ENCODE assay signal across 24 mouse cellular contexts in genomic region chr2:28064339-28065080, GRCm38 (mm10). TPM values are rescaled to one million over a fixed set of nuclear protein-coding genes. Genes with fewer than 3 reads are reported as not detected.
DNase-seq lines count a peak whose midpoint lies in the region; ATAC-seq lines count a peak whose summit lies in the region.
"Had no signal": no experiment of that assay in that cellular context is flagged by ENCODE, and none has a peak within 500 bp of the region (broad histone marks: within the 10 kb centered on the region; RNA-seq: fewer than 3 reads in every experiment).

No protein-coding gene starts in this region.

- no peak for DNase-seq in heart, adult 9 months (ENCODE audit: low spot score in 2 of 2)
- DNase-seq in MEL-GATA-1-ER (ENCODE audit: extremely low read depth, low read depth) (peak; percentile 95), liver (peak; percentile 83)
- no peak for DNase-seq in right cerebral cortex, postnatal 4 days
- DNase-seq in adrenal gland, adult 2 months, result no peak
- DNase-seq: adrenal gland, adult 8-10 months; cerebellum, postnatal 10 days; gastrocnemius, postnatal 36 days; kidney, adult 18-20 months; kidney, postnatal 4 days; right cerebral cortex, postnatal 25 days; thymus, postnatal 14 days had no signal

- no peak overlapping the region for H3K4me3 ChIP-seq in heart, embryonic 11.5 days (ENCODE audit: low read depth, low read length)
- H3K4me3 ChIP-seq: forebrain, embryonic 12.5 days; hindbrain, embryonic 15.5 days; limb, embryonic 12.5 days; midbrain, embryonic 10.5 days; neural tube, embryonic 13.5 days had no signal

- peak overlapping the region; percentile 68 for H3K27ac ChIP-seq in heart, embryonic 11.5 days (ENCODE audit: low read depth, low read length)
- H3K27ac ChIP-seq: forebrain, embryonic 12.5 days; hindbrain, embryonic 15.5 days; limb, embryonic 12.5 days; midbrain, embryonic 10.5 days; neural tube, embryonic 13.5 days had no signal

- no peaks in the 10 kb centered on the region for H3K27me3 ChIP-seq in heart, embryonic 11.5 days (ENCODE audit: control insufficient read depth, insufficient read depth, low read length)
- H3K27me3 ChIP-seq: forebrain, embryonic 12.5 days; hindbrain, embryonic 15.5 days; limb, embryonic 12.5 days; neural tube, embryonic 13.5 days had no signal

- no peaks in the 10 kb centered on the region for H3K36me3 ChIP-seq in heart, embryonic 11.5 days (ENCODE audit: control insufficient read depth, insufficient read depth, low read length)
- H3K36me3 ChIP-seq: forebrain, embryonic 12.5 days; hindbrain, embryonic 15.5 days; limb, embryonic 12.5 days; midbrain, embryonic 10.5 days; neural tube, embryonic 13.5 days had no signal

- peak; percentile 67 for ATAC-seq in heart, embryonic 11.5 days (replicated peaks; ENCODE audit: insufficient number of reproducible peaks, low FRiP score, low TSS enrichment)
- ATAC-seq in megakaryocyte-erythroid progenitor cell, adult 5-6 weeks (replicated peaks; ENCODE audit: low FRiP score, low TSS enrichment, poor library complexity, severe bottlenecking), result peak; percentile 71
- ATAC-seq in cerebellum, adult (ENCODE audit: insufficient number of reproducible peaks, low FRiP score, low TSS enrichment), result no peak
- ATAC-seq: lung, postnatal 0 days had no signal

- WGBS in heart, embryonic 11.5 days (ENCODE audit: insufficient replicate concordance), result 62% methylated on average over 7 of the region's 7 CpGs

- H3K4me2 ChIP-seq in heart, embryonic 11.5 days, result no peak overlapping the region
- H3K4me2 ChIP-seq: forebrain, embryonic 12.5 days; hindbrain, embryonic 15.5 days; limb, embryonic 12.5 days; neural tube, embryonic 13.5 days had no signal

- H3K9ac ChIP-seq in heart, embryonic 11.5 days (ENCODE audit: low read depth, low read length), result 0 out of 2 replicates have a peak overlapping the region, but pooled peaks have one; percentile 1
- H3K9ac ChIP-seq: forebrain, embryonic 12.5 days; hindbrain, embryonic 15.5 days; limb, embryonic 12.5 days; neural tube, embryonic 13.5 days had no signal

- H3K4me1 ChIP-seq in heart, embryonic 11.5 days (ENCODE audit: control insufficient read depth, insufficient read depth, low read length), result 0 out of 2 replicates have a peak, but pooled peaks cover 2% of the 10 kb centered on the region
- H3K4me1 ChIP-seq: limb, embryonic 12.5 days had no signal

- H3K9me3 ChIP-seq in heart, embryonic 11.5 days (replicated peaks; ENCODE audit: control insufficient read depth, low read length), result no peaks in the 10 kb centered on the region
- H3K9me3 ChIP-seq: forebrain, embryonic 12.5 days; hindbrain, embryonic 15.5 days; limb, embryonic 12.5 days; midbrain, embryonic 10.5 days; neural tube, embryonic 13.5 days had no signal

RNA-seq across cellular contexts. Expression of gene Fcnb, which starts 20.2 kb away (rescaled TPM):
- 0.19 TPM in 1 of 2 replicates, not detected in the other for polyA plus RNA-seq in heart, embryonic 11.5 days (2014; fragmentation: Nextera tagmentation; extraction: Ambion mirVana)
- 27.3 TPM in 1 of 2 replicates, not detected in the other for total RNA-seq in megakaryocyte-erythroid progenitor cell, adult 5-6 weeks (2014; fragmentation: Nextera tagmentation)
- total RNA-seq in megakaryocyte-erythroid progenitor cell, adult 5-6 weeks (2017), result 1.1 and 1.3 TPM in 2 replicates
- not detected for total RNA-seq in adrenal gland, adult 2 months (2021)
- not detected in 2 replicates for polyA plus RNA-seq in adrenal gland, adult 2 months (2012; rRNA removed)
- total RNA-seq: adrenal gland, adult 8-10 months; gastrocnemius, postnatal 36 days; monocyte, adult 5-6 weeks had no signal
- polyA plus RNA-seq: C2C12; heart, postnatal 0 days; hindbrain, embryonic 15.5 days; limb, embryonic 12.5 days; midbrain, embryonic 10.5 days had no signal

Comparison
In these comparisons a context has a peak if more than half of its experiments do, and no peak if none do; other contexts are left out.
1. DNase-seq: peak in MEL-GATA-1-ER (single experiment) and liver (single experiment); none in heart, adult 9 months (0 of 2), right cerebral cortex, postnatal 4 days (single experiment) and adrenal gland, adult 2 months (single experiment).